Mouse (Mus musculus) layer of hippocampus, postnatal 36 days (tissue): Measurements from ENCODE around the gene Cfap161. TPM values are rescaled to one million over a fixed set of nuclear protein-coding genes. Genes with fewer than 3 reads are reported as not detected.

Source experiments
- DNase-seq, 2 experiments: peaks; one replicate each; pipeline ENCODE4 v3.0.0; 2022
- total RNA-seq, 2 experiments: library from RNA; stranded (reverse); gene quantifications; 2 replicates each; pipeline ENCODE4 v1.2.3; 2021

The Cfap161 gene
- total RNA-seq, 2 experiments from 2014 or later, result 1.7 TPM

- no peak for DNase-seq
Observed at GRCm38 (mm10) chr7:83802007-83802406, 7.3 kb upstream of the Cfap161 start.

- no peak for DNase-seq
Observed at GRCm38 (mm10) chr7:83801483-83801875, 6.8 kb upstream of the Cfap161 start.

GRCm38 (mm10) chr7:83800561-83801482 is 6.1 kb upstream of the Cfap161 start:
- DNase-seq, result no peak

- DNase-seq, result no peak
Observed at GRCm38 (mm10) chr7:83800071-83800470, 5.4 kb upstream of the Cfap161 start.

- no peak for DNase-seq
Observed at GRCm38 (mm10) chr7:83798004-83798403, 3.3 kb upstream of the Cfap161 start.

- DNase-seq, result no peak
Observed at GRCm38 (mm10) chr7:83796177-83796576, 1.5 kb upstream of the Cfap161 start.

GRCm38 (mm10) chr7:83794006-83794683 is 535 bp downstream of the Cfap161 start:
- DNase-seq, result no peak

GRCm38 (mm10) chr7:83780881-83781280 is 13.8 kb downstream of the Cfap161 start:
- no peak for DNase-seq

GRCm38 (mm10) chr7:83780026-83780425 is 14.7 kb downstream of the Cfap161 start:
- DNase-seq, result no peak

GRCm38 (mm10) chr7:83779028-83779427 is 15.7 kb downstream of the Cfap161 start:
- no peak for DNase-seq

- DNase-seq, result no peak
Observed at GRCm38 (mm10) chr7:83778516-83778915, 16.2 kb downstream of the Cfap161 start.

GRCm38 (mm10) chr7:83774721-83775120 is 20.0 kb downstream of the Cfap161 start:
- peak; percentile 13 to 17 for DNase-seq

GRCm38 (mm10) chr7:83763674-83764073 is 31.0 kb downstream of the Cfap161 start:
- DNase-seq, result no peak

- no peak for DNase-seq
Observed at GRCm38 (mm10) chr7:83762336-83762735, 32.3 kb downstream of the Cfap161 start.

GRCm38 (mm10) chr7:83751055-83751454 is 43.6 kb downstream of the Cfap161 start:
- no peak for DNase-seq

GRCm38 (mm10) chr7:83748405-83748804 is 46.3 kb downstream of the Cfap161 start:
- no peak for DNase-seq

GRCm38 (mm10) chr7:83746107-83746687 is 48.5 kb downstream of the Cfap161 start:
- DNase-seq, result no peak

- no peak for DNase-seq
Observed at GRCm38 (mm10) chr7:83745413-83746106, 49.1 kb downstream of the Cfap161 start, which contains the start of gene Il16. TSS of gene Il16 (minus strand) at chr7:83745726.

- DNase-seq, result no peak
Observed at GRCm38 (mm10) chr7:83745065-83745412, 49.6 kb downstream of the Cfap161 start.

- no peak for DNase-seq
Observed at GRCm38 (mm10) chr7:83744250-83744649, 50.4 kb downstream of the Cfap161 start.

GRCm38 (mm10) chr7:83742690-83743089 is 52.0 kb downstream of the Cfap161 start:
- DNase-seq, result no peak

GRCm38 (mm10) chr7:83742026-83742425 is 52.7 kb downstream of the Cfap161 start:
- no peak for DNase-seq
